Mouse (Mus musculus): Measurements from ENCODE around the gene Col11a2. TPM values are rescaled to one million over a fixed set of nuclear protein-coding genes. Genes with fewer than 3 reads are reported as not detected.
A peak's percentile ranks its signal among the peaks of the same experiment; 100 is the strongest.

Gene Col11a2
- total RNA-seq, 2 experiments from 2014 or later = 1.2 to 2.1 TPM

DNA sequence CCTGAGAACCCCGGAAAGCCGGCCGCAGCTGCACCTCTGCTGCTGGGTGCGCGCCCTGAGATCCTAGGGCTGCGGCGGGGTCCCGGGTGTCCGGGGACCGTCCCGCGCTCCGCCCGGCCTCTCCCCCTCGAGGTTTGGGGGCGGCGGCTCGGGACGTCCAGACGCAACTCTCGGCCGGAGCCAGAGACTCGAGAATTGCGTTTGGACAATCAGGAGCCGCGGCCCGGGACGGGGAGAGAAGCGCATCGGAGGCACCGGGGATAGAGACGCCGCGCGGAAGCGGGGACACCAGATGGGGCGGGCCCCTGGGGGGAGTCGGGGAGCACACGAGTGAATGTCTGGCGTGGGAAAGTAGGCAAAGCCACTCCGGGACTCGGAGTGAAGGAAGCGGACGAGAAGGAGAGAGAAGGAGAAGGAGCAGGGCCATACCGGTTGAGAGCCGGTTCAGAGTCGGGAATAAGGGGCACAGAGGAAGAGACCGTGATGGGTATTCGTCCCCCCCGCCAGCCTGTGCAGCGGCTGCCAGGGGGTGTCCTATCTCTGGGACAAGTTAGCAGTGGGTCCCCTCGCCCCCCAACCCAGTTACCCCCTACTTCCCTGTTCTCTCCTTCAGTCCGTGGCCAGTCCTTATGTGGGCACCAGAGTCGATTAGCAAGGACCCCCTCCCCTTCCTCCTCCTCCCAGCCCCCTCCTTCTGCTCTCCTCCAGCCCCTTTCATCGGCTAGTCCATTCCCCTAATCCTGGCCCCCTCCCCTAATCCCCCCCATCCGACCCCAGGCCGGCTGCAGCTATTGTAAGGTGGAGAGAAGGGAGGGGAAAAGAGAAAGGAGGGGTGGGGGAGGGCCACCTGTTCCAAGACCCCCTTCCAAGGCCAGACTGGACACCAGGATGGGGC is 14.1 kb upstream of the Col11a2 start:
- ATAC-seq (replicated peaks; ENCODE audit: poor library complexity, severe bottlenecking) = no peak

DNA sequence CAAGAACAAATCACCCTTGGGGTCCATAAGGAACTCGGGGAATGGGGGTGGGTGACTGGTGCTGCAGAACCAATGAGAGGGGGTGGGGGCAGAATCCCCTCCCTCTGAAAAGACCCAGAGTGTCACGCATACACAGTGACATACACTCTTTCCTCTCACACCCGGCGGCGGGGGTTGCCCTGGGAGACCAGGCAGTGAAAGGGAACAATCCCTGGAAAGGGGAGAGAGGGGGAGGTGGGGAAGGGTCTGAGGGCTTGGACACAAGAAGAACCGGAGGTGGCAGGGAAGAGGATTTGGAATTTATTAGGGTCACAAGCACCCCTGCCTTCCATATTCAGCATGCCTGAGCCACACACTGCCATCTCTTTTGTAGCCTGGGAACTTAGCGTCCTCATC is 13.5 kb upstream of the Col11a2 start:
- ATAC-seq (replicated peaks; ENCODE audit: poor library complexity, severe bottlenecking) = no peak

DNA sequence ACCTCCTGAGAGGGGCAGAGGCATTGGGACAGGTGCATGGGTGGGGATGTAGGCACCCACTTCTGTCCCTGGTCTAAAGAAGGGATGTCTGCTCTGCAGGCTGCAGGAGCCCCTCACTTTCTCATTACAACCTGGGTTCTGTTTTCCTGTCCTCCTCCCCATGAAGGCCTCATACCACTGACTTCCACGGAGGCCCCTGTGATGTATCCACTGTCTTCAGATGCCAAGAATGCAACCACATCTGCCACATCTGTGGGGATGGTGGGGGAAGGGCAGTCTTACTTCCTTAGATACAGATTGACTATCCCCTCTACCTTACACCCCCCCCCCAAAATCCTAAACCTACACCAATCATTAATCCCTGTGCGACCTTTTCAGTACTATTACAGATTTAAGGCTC is 13.0 kb upstream of the Col11a2 start:
- no peak for ATAC-seq (replicated peaks; ENCODE audit: poor library complexity, severe bottlenecking)

DNA sequence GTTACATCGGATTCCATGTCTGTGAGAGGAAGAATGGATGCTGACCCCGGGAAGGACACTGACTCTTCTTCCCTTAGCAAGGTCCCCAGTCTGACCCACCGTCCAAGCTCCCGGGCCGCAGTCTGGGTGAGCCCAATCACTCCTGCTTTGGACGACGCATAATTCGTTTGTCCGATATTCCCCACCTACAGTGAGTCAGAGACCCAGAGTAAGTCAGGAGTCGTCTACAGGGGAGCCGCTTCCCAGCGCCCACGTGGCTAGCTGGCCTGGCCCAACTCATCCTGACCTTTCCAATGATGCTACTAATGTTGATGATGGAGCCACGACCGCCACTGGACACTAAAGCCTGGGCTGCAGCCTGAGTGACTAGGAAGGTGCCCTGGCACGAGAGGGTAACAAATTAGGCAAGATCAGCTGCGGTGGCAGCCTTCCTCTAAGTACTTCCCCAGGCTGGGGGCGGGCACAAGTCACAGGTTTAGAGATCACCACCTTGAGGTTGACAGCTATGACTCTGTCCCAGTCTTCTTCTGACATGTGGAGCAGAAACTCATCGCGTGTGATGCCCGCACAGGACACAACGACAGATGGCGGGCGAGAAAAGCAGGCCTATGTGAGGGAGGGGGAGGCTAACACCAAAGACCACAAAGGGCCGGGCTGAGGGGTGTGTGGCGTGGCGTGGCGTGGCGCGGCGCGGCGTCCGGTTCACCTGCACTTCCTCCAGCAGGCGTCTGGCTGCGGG is 12.2 kb upstream of the Col11a2 start:
- peak; percentile 34 for ATAC-seq (replicated peaks; ENCODE audit: poor library complexity, severe bottlenecking)

GRCm38 (mm10) chr17:34027656-34028223 is 11.5 kb upstream of the Col11a2 start, which contains the start of gene H2-Ke6:
H2-Ke6 (minus strand) TSS chr17:34028060.
- ATAC-seq (replicated peaks; ENCODE audit: poor library complexity, severe bottlenecking) = peak; percentile 50

DNA sequence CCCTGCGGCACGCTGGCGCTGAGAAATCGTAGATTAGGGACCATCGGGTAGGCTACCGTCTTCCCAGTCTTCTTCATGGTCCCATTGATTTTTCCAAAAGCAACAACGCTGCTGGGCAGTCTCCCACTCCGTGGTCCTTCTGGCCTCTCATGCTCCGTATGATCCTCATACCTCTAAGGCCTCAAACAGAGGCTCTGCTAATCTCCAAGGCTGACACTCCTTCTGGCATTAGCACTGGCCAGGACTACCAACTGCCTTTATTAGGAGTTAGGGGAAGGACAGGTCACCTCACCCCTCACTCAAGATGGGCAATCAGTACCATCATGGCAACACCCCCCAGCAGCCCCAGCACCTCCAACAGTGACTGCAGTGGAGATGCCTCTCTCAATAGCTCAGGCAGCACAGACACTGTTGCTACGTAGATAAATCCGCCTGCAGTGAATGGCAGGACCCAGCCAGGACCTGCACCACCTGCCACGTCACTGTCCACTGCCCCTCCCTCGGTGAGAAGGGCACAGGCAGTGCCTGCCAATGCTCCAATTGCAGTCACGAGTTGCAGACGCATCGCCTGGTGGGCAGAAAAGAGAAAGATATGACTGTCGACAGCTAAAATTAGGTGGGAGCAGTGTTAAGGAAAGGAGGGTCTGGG is 10.6 kb upstream of the Col11a2 start:
- no peak for ATAC-seq (replicated peaks; ENCODE audit: poor library complexity, severe bottlenecking)

GRCm38 (mm10) chr17:34029150-34029889 is 9.9 kb upstream of the Col11a2 start:
- ATAC-seq (replicated peaks; ENCODE audit: poor library complexity, severe bottlenecking) = no peak

GRCm38 (mm10) chr17:34029890-34030595 is 9.2 kb upstream of the Col11a2 start:
- no peak for ATAC-seq (replicated peaks; ENCODE audit: poor library complexity, severe bottlenecking)

DNA sequence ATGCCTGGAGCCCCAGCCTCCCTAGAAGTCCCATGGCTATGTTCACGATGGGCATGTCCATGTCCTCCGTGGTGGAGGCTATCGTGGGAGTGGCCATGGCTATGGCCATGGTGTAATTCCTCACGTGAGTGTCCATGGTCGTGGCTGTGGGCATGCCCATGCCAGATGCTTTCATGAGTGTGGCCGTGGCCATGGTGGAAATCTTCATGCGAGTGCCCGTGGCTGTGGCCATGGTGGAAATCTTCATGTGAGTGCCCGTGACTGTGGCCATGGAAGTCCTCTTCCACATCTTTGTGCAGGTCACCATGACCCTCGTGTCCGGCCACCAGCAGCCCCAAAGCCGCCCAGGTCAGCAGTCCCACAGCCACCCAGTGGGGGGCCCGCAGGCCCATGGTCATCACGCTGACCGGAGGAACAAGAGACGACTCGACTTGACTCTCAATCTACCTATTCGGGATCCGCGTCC is 8.3 kb upstream of the Col11a2 start:
- no peak for ATAC-seq (replicated peaks; ENCODE audit: poor library complexity, severe bottlenecking)

GRCm38 (mm10) chr17:34031465-34032173 is 7.6 kb upstream of the Col11a2 start, which contains the start of the genes Slc39a7 and Rxrb:
Slc39a7 (minus strand) TSS chr17:34031682.
Rxrb (plus strand) TSS chr17:34031812.
- peak; percentile 52 for ATAC-seq (replicated peaks; ENCODE audit: poor library complexity, severe bottlenecking)

DNA sequence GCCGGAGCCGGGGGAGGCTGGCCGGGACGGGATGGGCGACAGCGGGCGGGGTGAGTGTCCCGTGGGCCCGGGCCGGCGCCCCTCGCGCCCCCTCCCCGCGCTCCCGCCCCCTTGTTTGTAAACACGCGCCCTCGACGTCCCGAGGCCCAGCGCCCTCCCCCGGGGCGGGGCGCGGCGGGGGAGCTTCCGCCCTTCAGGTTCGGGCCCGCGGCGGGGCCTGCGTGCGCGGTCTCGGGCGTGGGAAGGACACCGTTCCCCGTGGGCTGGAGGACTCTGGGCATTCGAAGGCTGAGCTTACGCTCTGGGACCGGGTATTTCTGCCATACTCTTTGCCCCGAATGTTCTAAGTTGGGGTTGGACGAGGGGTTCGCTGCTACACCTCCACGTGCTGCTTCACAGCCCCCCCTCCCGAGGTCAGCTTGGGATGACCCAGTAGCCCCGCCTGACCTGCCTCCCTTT is 7.0 kb upstream of the Col11a2 start:
- no peak for ATAC-seq (replicated peaks; ENCODE audit: poor library complexity, severe bottlenecking)

- ATAC-seq (replicated peaks; ENCODE audit: poor library complexity, severe bottlenecking) = peak; percentile 6; the same call in 1 of the 2 replicates
These were observed 6.4 kb upstream of the Col11a2 start for GRCm38 (mm10) chr17:34032806-34033205.

DNA sequence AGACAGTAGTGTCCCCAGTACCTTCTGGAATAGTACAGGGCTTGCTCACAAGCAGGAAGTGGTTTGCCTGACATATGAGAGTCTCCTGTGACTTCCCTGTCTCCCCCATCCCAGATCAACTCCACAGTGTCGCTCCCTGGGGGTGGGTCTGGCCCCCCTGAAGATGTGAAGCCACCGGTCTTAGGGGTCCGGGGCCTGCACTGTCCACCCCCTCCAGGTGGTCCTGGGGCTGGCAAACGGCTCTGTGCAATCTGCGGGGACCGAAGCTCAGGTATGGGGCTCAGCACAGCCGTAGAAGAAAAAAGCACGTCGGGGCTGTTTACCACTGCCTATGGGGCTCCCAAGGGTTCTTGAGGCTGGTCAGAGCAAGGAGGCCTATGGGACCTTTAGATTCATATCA is 5.8 kb upstream of the Col11a2 start:
- ATAC-seq (replicated peaks; ENCODE audit: poor library complexity, severe bottlenecking) = no peak

DNA sequence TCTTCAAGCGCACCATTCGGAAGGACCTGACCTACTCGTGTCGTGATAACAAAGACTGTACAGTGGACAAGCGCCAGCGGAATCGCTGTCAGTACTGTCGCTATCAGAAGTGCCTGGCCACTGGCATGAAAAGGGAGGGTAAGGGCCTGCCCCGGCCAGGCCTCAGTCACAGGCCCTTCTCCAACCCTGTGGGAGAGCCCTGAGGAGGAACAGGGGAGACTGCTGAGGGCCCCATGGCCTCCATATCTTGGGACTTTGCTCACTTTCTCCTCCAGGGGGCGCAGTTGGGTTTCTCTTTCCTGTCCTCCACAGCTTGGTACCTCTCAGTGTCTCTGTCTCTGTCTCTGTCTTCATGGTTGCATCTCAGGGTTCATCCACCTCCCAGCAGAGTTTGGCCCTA is 5.2 kb upstream of the Col11a2 start:
- ATAC-seq (replicated peaks; ENCODE audit: poor library complexity, severe bottlenecking) = 0 out of 2 replicates have a peak, but pooled peaks have one; percentile 9

- ATAC-seq (replicated peaks; ENCODE audit: poor library complexity, severe bottlenecking) = no peak
These were observed 3.7 kb upstream of the Col11a2 start for GRCm38 (mm10) chr17:34035517-34035916.

DNA sequence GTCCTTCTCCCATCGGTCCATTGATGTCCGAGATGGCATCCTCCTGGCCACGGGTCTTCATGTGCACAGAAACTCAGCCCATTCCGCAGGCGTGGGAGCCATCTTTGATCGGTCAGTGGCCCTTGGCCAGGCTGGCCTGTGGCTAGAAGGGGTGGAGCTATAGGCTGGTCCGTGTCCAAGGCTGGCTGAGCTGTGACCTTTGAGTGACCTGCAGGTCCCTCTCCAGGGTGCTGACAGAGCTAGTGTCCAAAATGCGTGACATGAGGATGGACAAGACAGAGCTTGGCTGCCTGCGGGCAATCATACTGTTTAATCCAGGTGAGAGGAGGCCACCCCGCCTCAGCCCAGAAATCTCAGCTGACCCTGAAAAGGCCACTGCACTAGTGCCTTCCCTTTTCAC is 2.6 kb upstream of the Col11a2 start:
- ATAC-seq (replicated peaks; ENCODE audit: poor library complexity, severe bottlenecking) = no peak

- ATAC-seq (replicated peaks; ENCODE audit: poor library complexity, severe bottlenecking) = no peak
These were observed 2.0 kb upstream of the Col11a2 start for GRCm38 (mm10) chr17:34037241-34037640.

DNA sequence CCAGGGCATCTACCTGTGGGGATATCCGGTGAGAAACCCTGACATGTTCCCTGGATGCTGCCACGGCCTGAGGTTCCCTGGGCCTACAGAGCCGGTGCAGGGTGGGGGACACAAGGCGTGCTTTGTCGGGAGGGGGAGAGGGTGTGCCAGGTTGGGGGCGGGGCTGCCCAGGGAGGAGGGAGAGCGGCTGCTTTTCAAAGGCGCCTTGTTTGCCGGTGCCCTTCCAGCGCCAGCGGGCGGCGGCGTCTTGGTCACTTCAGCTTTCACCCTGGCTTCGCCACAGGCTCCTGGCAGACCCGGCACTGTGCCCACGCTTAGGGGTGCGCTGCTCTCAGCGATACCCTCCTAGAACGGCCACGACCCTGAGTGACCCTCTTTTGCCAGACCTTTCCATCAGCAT is 797 bp upstream of the Col11a2 start:
- no peak for ATAC-seq (replicated peaks; ENCODE audit: poor library complexity, severe bottlenecking)
